Mouse (Mus musculus): Measurements from ENCODE around the gene Tmem40.

Gene Tmem40

GRCm38 (mm10) chr6:115761995-115762756, at the start of gene Tmem40:
Tmem40 (minus strand) TSS chr6:115762410.
- DNase-seq (ENCODE audit: extremely low read depth, low read depth): no peak

DNA sequence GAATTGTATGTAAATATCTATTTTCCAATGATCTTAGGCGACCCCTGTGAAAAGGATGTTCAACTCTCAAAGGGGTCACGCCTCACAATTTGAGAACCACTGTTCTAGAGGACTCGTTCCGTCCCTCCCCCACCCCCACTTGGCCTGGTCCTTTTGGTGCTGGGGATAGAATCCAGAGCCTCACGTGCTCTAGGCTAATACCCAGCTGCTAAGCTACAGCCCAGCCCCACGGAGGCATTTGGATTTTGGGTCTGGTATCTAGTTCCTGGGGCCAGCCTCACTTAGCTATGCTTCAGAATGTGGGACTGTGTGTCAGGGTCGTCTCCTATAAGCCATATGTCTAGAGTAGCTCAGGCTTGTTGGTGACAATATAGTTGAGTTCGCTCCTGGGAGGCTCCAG, 49.4 kb upstream of the Tmem40 start:
- DNase-seq (ENCODE audit: extremely low read depth, low read depth): no peak

DNA sequence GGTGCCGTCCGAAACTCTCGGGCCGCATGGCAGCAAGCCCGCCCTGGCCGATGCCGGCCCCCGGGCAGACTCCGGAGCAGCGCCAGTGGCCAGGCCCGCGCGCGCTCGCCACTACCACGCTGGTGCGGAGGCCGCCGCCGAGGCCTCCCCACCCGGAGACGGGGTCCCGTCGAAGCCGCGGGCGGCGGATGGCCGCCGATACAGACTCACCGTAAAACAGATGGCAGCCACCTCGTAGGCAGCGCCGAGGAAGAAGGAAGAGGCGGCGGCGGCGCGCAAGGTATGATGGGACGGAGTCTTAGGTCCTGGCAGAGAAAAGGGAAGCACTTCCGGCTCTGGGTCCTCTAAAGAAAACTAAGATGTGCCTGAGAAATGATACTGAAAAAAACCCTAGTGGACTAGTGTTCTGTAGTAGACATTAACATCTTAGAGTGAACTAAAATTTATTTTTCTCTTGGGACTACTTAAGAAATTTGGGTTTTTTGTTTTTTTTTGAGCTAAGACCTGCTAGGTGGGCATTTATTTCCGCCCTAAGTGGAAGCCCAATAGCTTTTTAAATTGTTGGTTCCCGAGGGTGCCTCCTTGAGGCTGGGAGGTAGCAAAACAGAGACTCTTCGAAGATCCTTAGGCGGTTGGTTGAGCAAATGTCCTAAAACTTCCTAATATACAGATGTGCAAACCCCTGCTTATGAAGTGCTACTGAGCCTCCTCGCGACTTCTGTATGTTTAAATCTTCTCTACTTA, 46.5 kb upstream of the Tmem40 start, which contains the start of gene Rpl32:
Gene Rpl32 (minus strand): TSS at position 260 of the 744 bp plus-strand sequence.
- DNase-seq (ENCODE audit: extremely low read depth, low read depth): peak; percentile 94

- DNase-seq (ENCODE audit: extremely low read depth, low read depth): no peak
These were observed 45.9 kb upstream of the Tmem40 start for GRCm38 (mm10) chr6:115808196-115808487.

DNA sequence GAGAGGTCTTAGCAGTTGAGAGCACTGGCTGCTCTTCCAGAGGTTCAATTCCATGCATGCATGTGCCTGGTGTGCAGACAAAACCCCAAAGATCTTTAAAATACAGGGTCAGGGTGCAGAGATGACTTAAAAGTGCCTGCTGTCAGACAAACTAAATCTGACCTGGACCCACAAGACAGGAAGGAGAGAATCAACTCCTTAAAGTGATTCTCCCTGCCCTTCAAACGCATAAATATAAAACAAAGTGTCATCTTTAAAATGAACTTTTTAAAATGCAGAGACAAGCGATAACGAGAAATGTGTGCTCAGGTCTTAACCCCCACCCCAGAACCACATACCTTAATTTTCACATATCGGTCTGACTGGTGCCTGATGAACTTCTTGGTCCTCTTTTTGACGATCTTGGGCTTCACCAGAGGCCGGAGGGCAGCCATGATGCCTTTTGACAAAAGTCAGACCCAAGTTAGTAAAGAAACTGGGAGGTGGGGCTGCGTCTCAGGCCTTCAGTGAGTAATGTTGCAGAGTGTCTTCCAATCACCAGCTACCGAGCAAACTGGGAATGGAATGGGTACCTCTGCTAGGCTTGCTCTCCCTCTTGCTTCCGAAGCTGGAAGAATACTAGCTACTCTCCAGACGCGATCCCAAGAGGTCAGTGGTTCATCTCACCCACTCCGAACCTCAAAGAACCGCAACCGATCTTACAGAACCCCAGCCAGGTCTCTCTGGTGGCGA, 45.4 kb upstream of the Tmem40 start:
- DNase-seq (ENCODE audit: extremely low read depth, low read depth): no peak

DNA sequence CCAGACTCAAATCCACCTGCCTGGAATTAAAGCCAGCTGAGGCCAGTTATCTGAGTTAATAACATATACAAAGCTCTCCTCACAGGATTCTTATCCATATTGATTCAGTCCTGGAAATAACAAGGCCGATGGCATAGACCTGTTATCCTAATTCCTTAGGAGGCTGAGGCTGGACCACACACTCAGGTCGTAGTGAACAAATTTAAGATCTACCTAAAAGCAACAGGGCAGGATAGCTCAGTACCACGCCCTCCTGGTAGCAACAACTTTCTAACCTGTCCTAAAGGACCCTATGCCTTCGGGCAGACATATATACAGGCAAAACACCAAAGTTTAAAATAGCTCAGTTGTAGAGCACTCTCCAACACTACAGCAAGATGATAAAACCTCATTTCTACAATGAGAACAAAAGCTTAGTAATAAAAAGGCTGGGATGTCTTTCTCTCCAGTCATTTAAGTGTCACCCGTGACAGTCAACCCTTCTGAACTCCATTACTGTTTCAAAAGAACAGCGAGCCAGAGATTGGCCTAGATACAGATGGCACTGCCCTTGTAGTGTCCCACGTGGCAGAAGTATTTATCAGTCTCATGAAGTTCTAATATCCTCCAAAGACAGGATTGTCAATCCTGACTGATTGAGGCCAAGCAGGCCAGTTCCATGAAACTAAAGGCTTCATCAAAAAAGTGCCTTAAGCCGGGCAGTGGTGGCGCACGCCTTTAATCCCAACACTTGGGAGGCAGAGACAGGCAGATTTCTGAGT, 42.4 kb upstream of the Tmem40 start:
- no peak for DNase-seq (ENCODE audit: extremely low read depth, low read depth)

DNA sequence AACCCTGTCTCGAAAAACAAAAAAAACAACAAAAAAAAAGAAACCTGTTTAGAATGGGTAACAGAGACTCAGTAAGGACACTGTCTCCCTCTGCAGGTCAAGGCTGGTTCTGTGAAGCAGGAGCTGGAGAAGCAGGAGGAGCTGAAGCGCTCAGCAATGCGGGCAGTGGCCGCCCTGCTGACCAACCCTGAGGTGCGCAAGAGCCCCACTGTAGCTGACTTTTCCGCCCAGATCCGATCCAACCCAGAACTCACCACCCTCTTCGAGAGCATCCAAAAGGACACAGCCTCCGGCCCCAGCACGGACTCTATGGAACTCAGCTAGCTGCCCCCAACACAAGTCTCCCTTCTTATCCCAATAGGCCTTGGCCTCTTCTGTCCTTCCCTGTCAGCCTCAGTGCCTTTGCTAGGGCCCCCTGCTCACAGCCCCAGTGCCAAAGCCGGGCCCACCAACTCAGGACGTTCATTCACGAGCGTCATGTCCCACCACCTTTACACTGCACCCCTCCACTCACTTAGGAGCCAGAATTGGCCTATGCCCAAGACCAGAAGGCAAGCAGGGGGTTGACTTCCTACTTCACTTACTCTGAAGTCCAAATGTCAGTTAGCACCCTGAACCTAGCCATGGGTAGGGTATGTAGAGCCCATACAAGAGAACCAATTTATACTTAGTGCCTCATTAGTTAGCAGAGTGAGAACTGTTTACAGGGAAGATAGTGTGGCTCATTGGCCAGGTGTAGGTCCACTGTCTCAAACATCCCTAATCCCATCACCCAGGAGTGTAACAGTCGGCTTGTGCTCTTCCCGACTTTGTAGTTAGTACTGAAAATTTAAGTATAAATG, 41.6 kb upstream of the Tmem40 start:
- no peak for DNase-seq (ENCODE audit: extremely low read depth, low read depth)

DNA sequence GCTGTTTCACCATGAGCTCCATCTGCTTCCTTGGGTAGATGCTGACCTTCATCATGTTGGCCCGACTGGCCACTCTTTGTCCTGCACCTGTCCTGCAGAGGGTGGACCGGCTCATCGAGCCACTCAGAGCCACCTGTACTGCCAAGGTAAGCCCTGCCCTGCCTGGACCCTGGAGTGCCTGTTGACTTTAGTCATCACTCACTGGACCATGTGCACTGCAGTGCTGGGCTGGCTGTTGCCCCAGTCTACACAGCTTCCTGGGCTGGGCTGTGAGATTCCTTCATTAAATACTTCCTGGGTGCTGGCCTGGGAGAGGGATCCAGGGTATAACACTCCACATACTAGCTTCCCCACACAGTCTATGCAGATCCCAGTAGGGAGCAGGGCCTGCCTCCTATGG, 39.6 kb upstream of the Tmem40 start:
- DNase-seq (ENCODE audit: extremely low read depth, low read depth): no peak

GRCm38 (mm10) chr6:115792691-115793215, 30.5 kb upstream of the Tmem40 start:
- no peak for DNase-seq (ENCODE audit: extremely low read depth, low read depth)

DNA sequence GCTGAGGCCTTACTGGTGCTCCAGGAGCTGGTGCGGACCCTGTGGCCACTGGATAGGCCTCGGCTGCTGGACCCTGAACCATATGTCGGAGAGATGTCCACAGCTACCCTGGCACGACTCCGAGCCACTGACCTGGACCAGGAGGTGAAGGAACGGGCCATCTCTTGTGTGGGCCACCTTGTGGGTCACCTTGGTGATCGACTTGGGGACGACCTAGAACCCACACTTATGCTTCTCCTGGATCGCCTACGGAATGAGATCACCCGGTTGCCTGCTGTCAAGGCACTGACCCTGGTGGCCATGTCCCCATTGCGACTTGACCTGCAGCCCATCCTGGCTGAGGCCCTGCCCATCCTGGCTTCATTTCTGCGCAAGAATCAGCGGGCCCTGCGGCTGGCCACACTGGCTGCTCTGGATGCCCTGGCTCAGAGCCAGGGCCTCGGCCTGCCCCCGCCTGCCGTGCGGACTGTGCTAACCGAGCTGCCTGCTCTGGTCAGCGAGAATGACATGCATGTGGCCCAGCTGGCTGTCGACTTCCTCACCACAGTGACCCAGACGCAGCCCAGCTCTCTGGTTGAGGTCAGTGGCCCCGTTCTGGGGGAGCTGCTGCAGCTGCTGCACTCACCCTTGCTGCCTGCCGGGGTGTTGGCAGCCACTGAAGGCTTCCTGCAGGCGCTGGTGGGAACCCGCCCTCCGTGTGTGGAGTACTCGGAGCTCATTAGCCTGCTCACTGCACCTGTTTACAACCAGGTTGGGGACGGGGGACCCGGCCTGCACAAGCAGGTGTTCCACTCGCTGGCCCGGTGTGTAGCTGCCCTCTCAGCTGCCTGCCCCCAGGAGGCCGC, 29.9 kb upstream of the Tmem40 start:
- no peak for DNase-seq (ENCODE audit: extremely low read depth, low read depth)

DNA sequence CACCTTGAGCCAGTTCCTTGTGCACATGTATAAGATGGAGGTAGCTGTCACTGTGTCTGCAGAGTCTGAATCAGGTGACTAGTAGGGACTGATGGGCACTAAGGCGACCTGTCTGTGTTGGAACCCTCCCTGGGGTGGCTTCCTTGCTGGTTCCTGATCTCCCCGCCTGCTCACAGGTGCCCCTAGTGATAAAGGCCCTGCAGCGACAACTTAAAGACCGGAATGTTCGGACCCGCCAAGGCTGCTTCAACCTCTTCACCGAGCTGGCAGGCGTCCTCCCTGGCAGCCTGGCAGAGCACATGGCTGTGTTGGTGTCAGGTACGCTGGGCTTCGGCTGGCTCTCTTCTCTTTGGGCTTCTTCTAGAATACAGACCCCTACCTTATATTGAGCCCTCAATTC, 28.8 kb upstream of the Tmem40 start:
- no peak for DNase-seq (ENCODE audit: extremely low read depth, low read depth)

- no peak for DNase-seq (ENCODE audit: extremely low read depth, low read depth)
These were observed 20.6 kb upstream of the Tmem40 start for GRCm38 (mm10) chr6:115782781-115783180.

- DNase-seq (ENCODE audit: extremely low read depth, low read depth): peak; percentile 59
These were observed 14.2 kb upstream of the Tmem40 start for GRCm38 (mm10) chr6:115776363-115776762.

DNA sequence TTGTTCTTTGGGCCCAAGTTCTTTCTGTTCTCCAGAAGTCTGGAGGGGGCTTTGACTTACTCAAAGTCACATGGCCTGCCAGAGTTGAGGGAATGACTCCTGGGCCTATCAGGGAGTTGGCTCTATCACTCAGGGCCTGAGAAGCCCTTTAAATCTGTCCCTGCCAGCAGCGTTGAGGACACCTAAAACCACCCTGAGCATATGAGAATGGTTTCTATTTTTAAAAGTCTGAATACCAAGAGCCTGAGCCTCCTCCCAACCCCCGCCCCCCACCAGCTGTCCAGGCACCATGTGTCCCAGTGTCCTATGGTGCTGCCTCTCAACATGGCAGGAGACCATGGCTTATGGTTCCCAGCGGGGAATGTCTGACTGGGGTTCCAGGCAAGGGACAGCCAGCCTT, 13.6 kb upstream of the Tmem40 start:
- DNase-seq (ENCODE audit: extremely low read depth, low read depth): no peak

GRCm38 (mm10) chr6:115774501-115774921, 12.3 kb upstream of the Tmem40 start, which contains the start of gene Cand2:
Cand2 (plus strand) TSS chr6:115774538.
- no peak for DNase-seq (ENCODE audit: extremely low read depth, low read depth)

DNA sequence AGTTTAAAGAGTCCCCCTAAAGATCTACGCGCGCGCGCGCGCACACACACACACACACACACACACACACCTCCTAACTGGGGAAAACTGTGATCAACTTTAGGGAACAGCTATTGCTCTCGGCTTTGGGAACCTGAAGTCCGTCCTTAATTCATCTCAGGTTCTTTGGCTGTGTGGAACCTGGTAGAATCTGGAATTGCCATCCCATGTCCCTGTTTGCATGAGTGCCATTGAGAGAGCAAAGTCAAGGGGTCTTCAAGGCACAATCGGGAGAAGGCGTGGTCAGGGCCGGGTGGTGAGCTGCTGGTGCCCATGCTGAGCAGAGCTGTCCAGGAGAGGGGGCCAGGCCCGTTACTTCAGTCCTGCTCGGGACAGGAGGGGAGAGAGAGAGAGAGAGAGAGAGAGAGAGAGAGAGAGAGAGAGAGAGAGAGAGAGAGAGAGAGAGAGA, 11.8 kb upstream of the Tmem40 start:
- peak; percentile 55 for DNase-seq (ENCODE audit: extremely low read depth, low read depth)

DNA sequence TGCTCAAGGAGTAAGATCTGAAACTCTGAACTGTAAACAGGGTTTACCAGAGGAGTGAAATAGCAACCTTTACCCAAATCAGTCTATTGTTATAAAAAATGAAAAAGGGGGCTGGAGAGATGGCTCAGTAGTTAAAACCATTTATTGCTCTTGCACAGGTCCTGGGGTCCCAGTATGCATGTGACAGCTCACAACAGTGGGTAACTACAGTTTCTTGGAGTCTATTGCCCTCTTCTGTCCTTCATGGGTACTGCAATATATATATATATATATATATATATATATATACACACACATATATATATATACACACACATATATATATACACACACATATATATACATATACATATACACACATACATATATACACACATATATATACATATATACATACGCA, 10.4 kb upstream of the Tmem40 start:
- no peak for DNase-seq (ENCODE audit: extremely low read depth, low read depth)

GRCm38 (mm10) chr6:115772201-115772600, 10.0 kb upstream of the Tmem40 start:
- DNase-seq (ENCODE audit: extremely low read depth, low read depth): no peak

- DNase-seq (ENCODE audit: extremely low read depth, low read depth): no peak
These were observed 8.6 kb upstream of the Tmem40 start for GRCm38 (mm10) chr6:115770852-115771251.
